Mouse (Mus musculus): Measurements from ENCODE around the gene Twsg1.

Twsg1 gene

DNA sequence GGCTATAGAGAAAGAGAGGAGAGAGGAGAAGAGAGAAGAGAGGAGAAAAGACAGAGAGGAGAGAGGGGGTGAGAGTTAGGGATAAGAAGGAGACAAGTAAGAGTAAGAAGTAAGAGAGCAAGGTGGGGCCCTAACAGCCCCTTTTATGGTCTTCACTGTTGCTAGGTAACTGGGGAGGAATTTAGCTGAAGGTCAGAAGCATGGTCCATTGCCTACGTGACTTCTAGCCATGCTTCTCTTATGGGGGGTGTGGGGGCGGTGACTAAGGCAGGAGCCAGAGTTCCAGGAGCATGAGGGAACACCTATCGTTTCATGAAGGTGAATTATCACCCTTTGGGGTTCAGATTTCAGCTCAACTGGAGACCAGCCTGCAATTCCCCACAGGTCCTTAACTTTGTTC lies 55.0 kb downstream of the Twsg1 start:
- in situ Hi-C loops (cut with MboI, MseI): no loop called here

GRCm38 (mm10) chr17:65889476-65889875 lies 61.5 kb downstream of the Twsg1 start:
- in situ Hi-C loops (cut with MboI, MseI): no loop called here

DNA sequence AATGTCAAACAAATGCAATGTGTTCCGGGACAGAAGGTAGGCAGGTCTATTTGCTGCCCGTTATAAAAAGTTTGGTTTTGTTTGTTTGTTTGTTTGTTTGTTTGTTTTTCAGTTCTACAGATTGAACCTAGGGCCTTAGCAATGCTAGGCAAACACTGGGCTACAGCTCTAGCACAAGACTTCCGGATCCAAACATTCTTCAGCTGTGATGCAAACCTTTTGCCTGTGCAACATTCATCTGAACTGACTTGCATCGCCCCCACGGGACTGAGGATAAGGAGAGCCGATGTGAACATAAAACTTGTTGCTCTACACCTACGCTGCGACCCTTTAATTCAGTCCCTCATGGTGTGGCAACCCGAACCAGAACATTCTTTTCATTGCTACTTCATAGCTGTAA lies 64.5 kb downstream of the Twsg1 start:
- in situ Hi-C loops (cut with MboI, MseI): no loop called here

GRCm38 (mm10) chr17:65885697-65886529 lies 65.1 kb downstream of the Twsg1 start, which contains the start of gene Ralbp1:
TSS of gene Ralbp1 (minus strand) at chr17:65885798.
- in situ Hi-C loops (cut with MboI, MseI): no loop called here

GRCm38 (mm10) chr17:65885398-65885696 lies 65.7 kb downstream of the Twsg1 start:
- in situ Hi-C loops (cut with MboI, MseI): no loop called here

- in situ Hi-C loops (cut with MboI, MseI): no loop called here
These were observed 66.2 kb downstream of the Twsg1 start for GRCm38 (mm10) chr17:65884691-65885397.

- in situ Hi-C loops (cut with MboI, MseI): no loop called here
These were observed 66.9 kb downstream of the Twsg1 start for GRCm38 (mm10) chr17:65884061-65884669.

DNA sequence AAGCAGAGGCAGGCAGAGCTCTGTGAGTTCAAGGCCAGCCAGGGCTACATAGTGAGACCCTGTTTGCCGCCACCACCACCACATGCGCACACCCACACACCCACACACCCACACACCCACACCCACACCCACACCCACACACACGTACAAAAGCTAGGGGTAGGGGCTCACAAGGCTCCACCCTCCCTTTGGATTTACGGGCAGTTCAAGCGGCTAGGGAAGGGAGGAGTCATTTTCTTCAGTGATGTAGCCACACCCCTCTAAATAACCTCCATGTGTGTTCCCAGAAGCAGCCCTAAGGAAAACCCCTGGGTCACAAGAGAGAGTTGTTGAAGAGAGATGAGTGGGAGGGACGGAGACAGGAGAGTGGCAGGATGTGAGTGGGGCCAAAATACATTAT lies 74.0 kb downstream of the Twsg1 start:
- in situ Hi-C loops (cut with MboI, MseI): no loop called here

DNA sequence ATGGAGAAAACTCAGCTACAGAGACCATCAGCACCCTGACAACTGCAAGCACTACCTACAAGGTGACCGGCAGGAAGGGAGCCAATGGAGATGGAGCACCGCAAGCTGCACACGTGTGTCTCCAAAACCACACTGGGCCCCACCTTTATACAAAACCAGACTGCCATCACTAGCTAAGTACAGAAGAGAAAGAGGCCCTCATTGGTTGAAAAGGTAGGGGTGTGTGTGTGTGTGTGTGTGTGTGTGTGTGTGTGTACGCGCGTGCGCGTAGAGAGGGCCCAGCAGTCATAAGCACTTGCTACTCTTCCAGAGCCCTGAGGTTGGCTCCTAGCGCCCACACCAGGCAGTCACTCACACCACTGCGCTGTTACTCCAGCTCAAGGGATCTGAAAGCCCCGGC lies 77.2 kb downstream of the Twsg1 start:
- in situ Hi-C loops (cut with MboI, MseI): loop anchor here (5.0 to 25.0 kb wide), 4 partner anchors 63 to 638 kb away; partner anchors contain the start of gene Rab12

DNA sequence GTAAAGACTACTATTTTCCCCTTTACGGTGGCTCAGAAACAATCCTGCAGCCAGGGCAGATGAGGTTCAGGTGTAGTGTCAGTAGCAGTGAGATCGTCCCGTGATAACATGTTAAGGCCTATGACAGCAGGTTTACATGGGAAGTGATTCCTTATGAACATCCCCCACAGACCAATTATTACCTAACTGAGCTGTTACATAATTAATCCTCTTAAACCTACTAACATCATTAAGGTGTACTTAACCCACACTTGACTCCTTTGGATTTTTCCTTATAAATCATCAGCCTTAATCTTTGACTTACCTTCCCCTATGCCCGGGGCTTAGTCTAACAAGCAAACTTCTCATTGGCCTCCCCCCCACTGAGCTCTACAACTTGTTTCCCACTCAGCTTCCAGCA lies 77.9 kb downstream of the Twsg1 start:
- in situ Hi-C loops (cut with MboI, MseI): loop anchor here (5.0 to 25.0 kb wide), 4 partner anchors 64 to 639 kb away; partner anchors contain the start of gene Rab12

GRCm38 (mm10) chr17:65872652-65873051 lies 78.4 kb downstream of the Twsg1 start:
- in situ Hi-C loops (cut with MboI, MseI): loop anchor here (5.0 to 25.0 kb wide), 4 partner anchors 65 to 640 kb away; partner anchors contain the start of gene Rab12

- in situ Hi-C loops (cut with MboI, MseI): loop anchor here (5.0 to 25.0 kb wide), 4 partner anchors 65 to 640 kb away; partner anchors contain the start of gene Rab12
These were observed 79.0 kb downstream of the Twsg1 start for GRCm38 (mm10) chr17:65872051-65872450.

All from regulatory T cell (primary cell).